Mouse (Mus musculus) bone marrow, adult 2 months (tissue): ENCODE data around the gene Wdr73. TPM values are rescaled to one million over a fixed set of nuclear protein-coding genes. Genes with fewer than 3 reads are reported as not detected.

Experiments
- H3K27ac ChIP-seq: fragments of 200-500 bp; 2 replicates; pipeline ENCODE4 v1.5.1; 2012; ENCODE audit warnings: low read depth, mild to moderate bottlenecking, control low read depth, inconsistent platforms, low read length; ENCODE audit not compliant: control insufficient read depth, poor library complexity, insufficient read depth
- H3K4me1 ChIP-seq: fragments of 200-500 bp; 2 replicates; pipeline ENCODE4 v1.6.1; 2011; ENCODE audit warnings: low read length; ENCODE audit not compliant: control insufficient read depth, insufficient read depth
- H3K4me3 ChIP-seq: fragments of 200-500 bp; replicated peaks from 2 replicates; pipeline ENCODE3; 2011; ENCODE audit warnings: mild to moderate bottlenecking, low read depth, low read length, control low read depth; ENCODE audit not compliant: control insufficient read depth
- CTCF ChIP-seq: fragments of 200-500 bp; IDR thresholded peaks from 2 replicates; pipeline ENCODE4 v1.5.1; 2011; ENCODE audit warnings: low read length, control low read depth; ENCODE audit not compliant: control insufficient read depth, insufficient read depth
- POLR2A ChIP-seq: fragments of 200-500 bp; IDR thresholded peaks from 2 replicates; pipeline ENCODE4 v1.6.1; 2011; ENCODE audit warnings: low read depth, mild to moderate bottlenecking, control low read depth, low read length, borderline replicate concordance; ENCODE audit not compliant: control insufficient read depth
- WGBS: fragments of 180-500 bp; shearing (Covaris S2); methylation state at CpG from one replicate; pipeline ENCODE4 v1.1.7; 2018; 5-methylcytosine and 5-hydroxymethylcytosine counted together
- polyA plus RNA-seq: library from polyadenylated mRNA; stranded (reverse); fragments of >200 nt; gene quantifications from 2 replicates; pipeline ENCODE4 v1.2.4, GENCODE M21; 2011; ENCODE audit warnings: low replicate concordance; ENCODE audit not compliant: missing spikeins, insufficient read depth, insufficient read length

Gene Wdr73
- polyA plus RNA-seq, 1 experiment: 12.8 TPM

DNA sequence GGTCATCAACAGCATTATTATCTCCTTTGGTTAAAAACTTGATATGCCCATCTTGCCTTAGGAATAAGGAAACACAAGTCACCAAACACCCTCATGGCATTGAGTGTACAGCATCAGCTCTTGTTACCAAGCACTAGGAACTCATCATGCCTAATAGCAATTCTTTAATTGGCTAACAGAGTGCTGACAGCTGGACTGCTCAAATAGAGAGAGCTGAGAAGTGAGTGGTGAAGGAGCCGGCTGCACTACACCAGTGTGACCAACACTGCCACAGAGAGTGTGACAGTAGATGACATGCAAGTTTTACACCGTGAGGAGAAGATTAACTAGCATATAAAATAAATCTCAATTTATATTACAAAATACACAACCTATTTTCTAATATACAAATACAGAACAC lies 22.1 kb upstream of the Wdr73 start:
- H3K4me1 ChIP-seq: peaks cover 2% of the 10 kb centered on the region; the same call in 1 of the 2 replicates
- TF ChIP-seq CTCF (no peak), POLR2A (no peak)
- 72% methylated on average over 2 of the region's 2 CpGs for WGBS

DNA sequence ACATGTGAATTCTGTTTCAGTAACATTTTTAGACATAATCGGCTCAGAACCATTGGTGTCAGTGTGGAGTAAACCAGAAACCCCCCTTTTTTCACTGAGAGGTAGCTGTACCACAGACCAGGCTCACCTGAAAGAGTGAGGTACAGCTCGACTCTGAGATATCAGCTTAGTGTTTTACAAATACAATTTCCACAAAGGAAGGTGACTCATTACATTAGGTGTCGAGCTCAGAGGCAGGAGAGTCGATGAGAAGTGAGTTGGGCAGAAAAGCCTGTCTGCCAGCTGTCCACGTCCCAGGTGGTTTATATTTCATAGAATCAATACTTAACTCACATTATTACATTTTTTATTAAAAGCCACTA lies 18.6 kb upstream of the Wdr73 start:
- no peak overlapping the region for H3K4me3 ChIP-seq
- peaks cover 2% of the 10 kb centered on the region; the same call in 1 of the 2 replicates for H3K4me1 ChIP-seq
- no peak overlapping the region for H3K27ac ChIP-seq
- WGBS: 58% methylated on average over 5 of the region's 5 CpGs
- TF ChIP-seq CTCF: no peak
- no peak for TF ChIP-seq POLR2A

More for the DNA sequence above, 22.1 kb upstream of the Wdr73 start:
- Histone ChIP-seq H3K4me3 (no peak overlapping the region), H3K27ac (no peak overlapping the region)

DNA sequence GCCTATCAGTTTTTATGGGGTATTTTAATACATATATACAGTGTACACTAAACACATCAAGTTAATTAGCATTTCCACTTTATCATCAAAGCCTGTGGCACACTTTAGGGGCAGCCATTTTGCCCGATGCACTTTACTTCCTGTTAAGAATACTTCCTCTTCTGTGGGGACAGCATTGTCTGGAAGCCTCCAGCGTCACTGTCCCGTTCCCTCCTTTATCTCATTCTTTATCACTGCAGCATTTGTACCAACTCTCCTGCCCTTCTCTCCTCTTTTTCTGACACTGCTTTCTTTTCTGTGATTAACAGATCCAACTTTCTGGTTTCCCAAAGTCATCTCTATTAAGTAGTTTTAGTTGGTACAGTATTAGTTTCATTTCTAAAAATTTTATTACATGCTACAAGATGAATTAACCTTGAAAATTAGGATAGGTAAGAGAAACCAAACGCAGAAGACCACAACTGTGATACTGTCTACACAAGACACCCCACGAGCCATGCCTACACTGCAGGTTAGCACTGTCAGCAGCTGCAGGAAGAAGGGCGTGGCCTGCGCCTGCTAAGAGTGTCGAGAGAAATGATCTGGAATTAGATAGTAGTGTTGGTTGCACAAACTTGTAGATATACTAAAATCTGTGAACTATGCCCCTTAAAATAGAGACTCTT lies 18.0 kb upstream of the Wdr73 start:
- Histone ChIP-seq H3K4me3 (peak overlapping the region; percentile 21), H3K27ac (no peak overlapping the region), H3K4me1 (peaks cover 2% of the 10 kb centered on the region; the same call in 1 of the 2 replicates)
- TF ChIP-seq CTCF: no peak
- TF ChIP-seq POLR2A: no peak
- 19% methylated on average over 8 of the region's 8 CpGs for WGBS

DNA sequence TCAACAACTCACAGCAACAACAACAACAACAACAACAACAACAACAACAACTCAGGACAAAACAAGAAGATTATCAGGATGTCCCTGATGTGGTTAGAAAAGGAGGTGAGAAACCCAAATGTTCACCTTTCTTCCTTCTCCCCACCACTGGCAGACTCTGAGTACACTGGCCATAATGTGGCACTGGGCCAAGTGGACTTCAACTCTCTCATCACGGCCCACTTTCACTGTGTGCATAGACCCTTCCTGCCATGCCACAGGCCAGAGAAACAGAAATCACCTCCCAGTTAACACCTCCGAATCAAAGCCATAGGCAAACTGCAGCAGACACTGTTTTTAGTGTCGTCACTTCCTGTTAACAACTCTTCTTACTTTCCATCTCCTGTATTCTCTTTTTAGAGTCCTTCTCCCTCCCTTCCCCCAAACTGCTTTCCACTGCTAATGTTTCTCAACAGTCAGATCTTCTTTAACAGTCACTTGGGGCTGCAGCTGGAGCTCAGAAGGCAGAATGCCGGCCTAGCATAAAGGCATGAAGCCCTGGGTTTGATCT lies 16.9 kb upstream of the Wdr73 start:
- Histone ChIP-seq H3K4me3 (no peak overlapping the region), H3K27ac (no peak overlapping the region), H3K4me1 (peaks cover 2% of the 10 kb centered on the region; the same call in 1 of the 2 replicates)
- TF ChIP-seq CTCF (no peak), POLR2A (no peak)
- WGBS: 68% methylated on average over 4 of the region's 4 CpGs

DNA sequence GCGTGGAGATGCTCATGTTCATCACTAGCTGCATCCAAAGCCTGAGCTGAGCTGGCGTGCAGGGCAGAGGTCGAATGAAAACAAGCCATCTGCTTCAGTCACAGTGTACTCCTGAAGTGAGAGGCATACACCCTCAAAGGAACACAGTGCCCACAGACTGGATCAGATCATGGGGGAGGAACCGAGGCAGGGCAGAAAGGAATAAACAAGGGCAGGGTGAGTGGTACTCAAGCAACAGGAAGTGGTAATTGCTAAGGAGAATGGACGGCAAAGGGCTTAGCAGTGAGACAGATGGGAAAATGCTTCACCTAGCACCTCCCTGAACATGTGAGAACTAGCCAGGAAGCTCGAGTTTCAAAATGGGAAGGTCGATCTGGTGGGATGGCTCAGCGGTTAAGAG lies 11.4 kb upstream of the Wdr73 start:
- 75% methylated on average over 8 of the region's 8 CpGs for WGBS
- no peak for TF ChIP-seq POLR2A
- TF ChIP-seq CTCF: no peak
- Histone ChIP-seq H3K4me3 (no peak overlapping the region), H3K4me1 (no peaks in the 10 kb centered on the region), H3K27ac (no peak overlapping the region)

GRCm38 (mm10) chr7:80911053-80911452 lies 10.0 kb upstream of the Wdr73 start:
- H3K4me3 ChIP-seq: no peak overlapping the region
- TF ChIP-seq CTCF (no peak), POLR2A (no peak)
- WGBS: 69% methylated on average over 7 of the region's 7 CpGs
- no peaks in the 10 kb centered on the region for H3K4me1 ChIP-seq
- no peak overlapping the region for H3K27ac ChIP-seq

DNA sequence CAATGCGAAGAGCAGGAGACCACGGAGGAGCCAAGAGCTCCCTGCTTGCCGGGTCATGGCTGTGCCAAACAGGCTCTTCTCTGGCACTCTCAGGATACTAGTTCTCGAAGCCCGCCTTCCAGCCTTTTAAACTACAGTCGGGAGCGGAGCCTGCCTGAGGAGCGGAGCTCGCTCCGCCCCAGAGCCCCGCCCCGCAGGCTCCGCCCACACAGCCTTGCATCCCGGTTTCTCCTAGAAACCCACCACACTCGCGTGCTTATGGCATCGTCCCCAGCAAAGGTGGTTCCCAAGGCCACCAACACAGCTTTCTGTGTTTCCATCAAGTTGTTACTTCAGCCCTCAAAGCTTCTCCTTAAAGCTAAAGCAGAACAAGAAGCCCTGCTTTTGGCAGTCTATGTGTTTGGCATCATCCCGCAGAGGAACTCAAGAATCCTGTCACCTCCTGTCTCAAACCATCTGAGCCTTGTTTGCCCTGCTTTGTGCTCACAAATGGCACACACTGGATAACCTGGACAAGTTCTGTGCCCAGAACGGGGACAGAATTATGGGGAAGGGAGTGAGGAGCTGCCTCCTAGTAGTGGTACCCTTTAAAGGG lies 3.9 kb upstream of the Wdr73 start, which contains the start of gene Nmb:
TSS of gene Nmb (minus strand) at position 156 of the 595 bp plus-strand sequence.
- WGBS: 3% methylated on average over 19 of the region's 19 CpGs
- no peak within 1 kb of the TSS for H3K27ac ChIP-seq
- no peaks in the 10 kb centered on the region; the same call in 1 of the 2 replicates for H3K4me1 ChIP-seq

DNA sequence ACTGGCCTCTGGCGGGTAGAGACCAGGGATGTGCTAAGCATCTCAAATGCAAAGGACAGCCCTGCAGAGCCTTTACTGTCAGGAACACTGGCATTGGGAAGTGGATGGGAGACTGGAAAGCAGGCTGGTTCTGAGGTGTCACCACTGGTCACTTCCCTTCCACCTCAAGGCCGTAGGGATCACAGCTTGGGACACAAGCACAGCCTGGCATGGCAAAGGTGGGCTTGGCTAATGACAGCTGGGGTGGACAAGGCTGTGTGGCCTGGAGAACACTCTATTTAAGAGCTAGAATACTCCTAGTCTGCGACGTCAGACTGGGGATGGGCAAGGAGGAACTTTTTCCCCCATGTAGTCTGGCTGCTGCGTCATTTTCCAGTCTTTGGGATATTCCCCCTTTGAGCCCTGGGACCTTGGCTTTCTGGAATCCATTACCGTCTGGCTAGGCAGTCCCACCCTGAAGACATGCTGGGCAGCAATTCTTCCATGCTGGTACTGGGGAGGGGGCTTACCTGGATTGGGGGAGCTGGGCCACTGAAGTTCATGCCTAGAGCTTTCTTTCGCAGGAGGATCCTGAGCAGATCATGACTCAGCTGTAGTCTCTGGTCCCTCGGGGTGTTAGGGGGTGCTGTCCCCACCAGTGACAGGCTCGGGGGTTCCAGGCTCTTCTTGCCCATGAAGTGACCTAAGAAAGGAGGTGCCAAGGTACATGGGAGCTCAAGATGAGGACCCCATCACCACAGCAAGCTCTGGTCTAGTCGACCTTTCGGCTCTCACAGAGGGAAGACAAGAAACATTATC lies 2.8 kb upstream of the Wdr73 start:
- H3K4me1 ChIP-seq: no peaks in the 10 kb centered on the region; the same call in 1 of the 2 replicates
- H3K27ac ChIP-seq: no peak overlapping the region
- TF ChIP-seq POLR2A (no peak), CTCF (no peak)
- no peak overlapping the region for H3K4me3 ChIP-seq
- WGBS: 79% methylated on average over 11 of the region's 11 CpGs

More for the DNA sequence above, 3.9 kb upstream of the Wdr73 start, which contains the start of gene Nmb:
- H3K4me3 ChIP-seq: peak within 1 kb of the TSS; percentile 66
- no peak for TF ChIP-seq CTCF
- no peak for TF ChIP-seq POLR2A
